Mouse (Mus musculus) liver, adult 2 months (tissue): ENCODE measurements at regions not wholly inside any gene's neighbourhood (a gene's known extent, or its start where the extent isn't known, plus 50 kb on each side); places are given as distances from the start of the nearest gene placed in this dataset.

Experiments
- CTCF ChIP-seq: fragments of 200-500 bp; IDR thresholded peaks from 2 replicates; pipeline ENCODE4 v1.5.1; 2011; ENCODE audit warnings: low read depth, low read length, control low read depth
- POLR2A ChIP-seq: fragments of 200-500 bp; IDR thresholded peaks from 2 replicates; pipeline ENCODE4 v1.6.1; 2011; ENCODE audit warnings: low read length, control low read depth; ENCODE audit not compliant: insufficient read depth; ENCODE audit errors: extremely low read depth

DNA sequence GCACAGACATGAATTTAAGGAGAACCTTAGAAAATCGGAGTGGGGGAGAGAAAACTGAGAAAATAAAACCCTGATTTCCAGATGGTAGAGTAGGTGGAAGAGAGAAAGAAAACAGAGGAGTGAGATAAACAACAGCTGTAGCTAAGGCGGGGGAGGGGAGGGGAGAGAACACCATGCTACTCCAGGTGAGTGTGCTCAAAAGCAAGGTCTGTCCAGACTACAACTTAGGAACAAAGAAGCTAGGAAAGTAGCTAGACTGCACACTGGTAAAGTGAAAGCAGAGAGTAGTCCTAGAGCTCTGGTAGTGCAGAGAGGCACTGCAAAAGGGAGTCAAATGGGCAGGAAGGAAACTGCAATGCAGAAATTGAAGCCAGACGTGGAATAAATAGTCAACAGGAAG lies 132.8 kb upstream of the Clec14a start:
- TF ChIP-seq CTCF = no peak
- no peak for TF ChIP-seq POLR2A
